Mouse (Mus musculus): Measurements from ENCODE around the gene Sel1l3.

DNA sequence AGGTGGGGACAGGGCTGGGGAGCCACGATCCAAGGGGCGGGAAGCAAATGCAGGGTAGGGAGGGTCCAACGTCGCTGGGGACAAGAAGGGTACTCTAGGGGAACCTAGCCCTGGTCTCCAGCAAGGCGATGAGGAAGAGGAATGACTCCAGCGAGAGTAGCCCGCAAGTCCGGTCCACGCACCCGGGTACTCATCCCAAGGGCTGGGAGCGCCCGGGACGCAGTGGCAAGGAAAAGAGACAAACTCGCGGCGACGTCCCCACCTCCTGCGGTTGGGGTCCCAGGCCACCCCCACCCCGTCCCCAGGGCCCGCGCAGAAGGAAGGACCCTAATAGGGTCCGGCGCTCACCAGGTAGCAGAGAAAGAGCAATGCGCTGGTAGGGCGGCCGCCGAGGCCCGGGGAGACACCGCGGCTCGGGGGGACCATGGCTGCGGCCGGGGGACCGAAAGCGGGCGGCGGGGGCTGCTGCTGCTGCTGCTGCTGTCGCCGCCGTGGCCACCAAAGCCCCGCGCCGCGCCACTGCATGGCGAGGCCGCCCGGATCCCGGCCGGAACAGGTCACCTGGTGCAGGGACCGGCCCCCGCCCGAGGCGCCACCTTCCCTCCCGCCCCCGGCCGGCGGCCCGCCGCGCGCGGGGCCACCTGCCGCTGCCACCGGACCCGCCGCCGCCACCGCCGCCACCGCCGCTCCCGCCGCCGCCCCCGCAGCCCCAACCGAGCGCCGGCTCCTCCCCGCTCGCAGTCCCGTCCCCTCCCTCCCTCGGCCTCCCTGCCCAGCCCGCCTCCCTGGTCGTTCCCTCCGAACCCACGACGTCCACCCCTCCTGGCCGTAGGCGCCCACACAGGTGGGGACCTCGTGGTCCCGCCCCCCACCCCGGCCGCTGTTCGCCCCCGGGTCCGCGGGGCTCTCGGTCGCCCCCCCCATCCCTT lies 681 bp downstream of the Sel1l3 start:
- no peak for TF ChIP-seq CTCF (IDR thresholded peaks at IDR 0.05; ENCODE audit: extremely low read depth, insufficient read depth, low read length)
- no peak for TF ChIP-seq POLR2A (IDR thresholded peaks at IDR 0.05; ENCODE audit: extremely low read depth, insufficient read depth, low read length)
